Mouse (Mus musculus): ENCODE data around the gene Megf9. TPM values are rescaled to one million over a fixed set of nuclear protein-coding genes. Genes with fewer than 3 reads are reported as not detected.

Megf9 gene
- polyA plus RNA-seq, 1 experiment: 26.1 TPM

DNA sequence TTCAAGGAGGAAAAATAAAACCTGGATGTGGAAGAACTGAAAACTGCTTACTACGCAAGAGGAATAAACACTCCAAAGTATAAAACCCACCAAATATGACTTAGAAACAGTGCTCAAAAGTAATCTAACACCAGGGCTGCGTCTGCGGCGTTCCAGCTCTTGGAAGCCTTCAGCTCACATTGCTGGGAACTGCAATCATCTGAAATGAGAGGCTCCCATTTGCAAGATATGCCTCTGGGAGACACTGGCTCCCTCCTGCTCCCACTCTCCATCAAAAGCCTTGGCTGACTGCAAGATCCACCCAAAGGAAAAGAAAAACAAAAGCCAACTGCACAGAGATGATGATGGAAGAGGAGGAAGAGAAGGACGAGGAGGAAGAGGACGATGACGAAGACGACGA, 143.7 kb downstream of the Megf9 start:
- no peak for DNase-seq
- TF ChIP-seq CTCF (IDR thresholded peaks at IDR 0.05; ENCODE audit: insufficient read depth, low read length) (no peak), POLR2A (IDR thresholded peaks at IDR 0.05; ENCODE audit: borderline replicate concordance, extremely low read depth, low read depth, low read length) (no peak)
- no peak overlapping the region for H3K4me3 ChIP-seq (replicated peaks; ENCODE audit: extremely low read depth, low read depth, low read length)
- H3K4me1 ChIP-seq (ENCODE audit: control insufficient read depth, insufficient read depth, low read length): peaks cover 3% of the 10 kb centered on the region; the same call in 1 of the 2 replicates
- 66% methylated on average over 9 of the region's 9 CpGs for WGBS

DNA sequence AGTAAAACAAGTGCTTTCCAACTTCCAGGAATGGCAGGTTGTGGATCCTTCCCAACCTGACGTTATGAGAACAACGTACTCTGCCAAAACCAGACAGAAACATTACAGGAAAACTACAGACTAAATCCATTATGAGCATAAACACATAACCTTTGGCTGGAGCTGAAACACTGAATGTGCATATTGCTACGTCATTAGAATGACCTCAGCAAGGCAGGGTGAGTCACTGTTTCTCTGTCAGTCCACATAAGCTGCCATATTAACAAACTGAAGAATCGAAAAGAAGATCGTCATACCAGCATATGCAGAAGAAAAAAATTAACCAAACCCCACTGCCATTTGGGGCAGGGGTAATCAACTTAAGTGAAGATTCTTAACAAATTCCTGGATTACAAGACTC, 148.6 kb downstream of the Megf9 start:
- 85% methylated on average over 5 of the region's 5 CpGs for WGBS
- H3K4me1 ChIP-seq (ENCODE audit: control insufficient read depth, insufficient read depth, low read length): no peaks in the 10 kb centered on the region; the same call in 1 of the 2 replicates
- H3K4me3 ChIP-seq (replicated peaks; ENCODE audit: extremely low read depth, low read depth, low read length): no peak overlapping the region
- no peak for DNase-seq
- TF ChIP-seq CTCF (IDR thresholded peaks at IDR 0.05; ENCODE audit: insufficient read depth, low read length) (no peak), POLR2A (IDR thresholded peaks at IDR 0.05; ENCODE audit: borderline replicate concordance, extremely low read depth, low read depth, low read length) (no peak)

DNA sequence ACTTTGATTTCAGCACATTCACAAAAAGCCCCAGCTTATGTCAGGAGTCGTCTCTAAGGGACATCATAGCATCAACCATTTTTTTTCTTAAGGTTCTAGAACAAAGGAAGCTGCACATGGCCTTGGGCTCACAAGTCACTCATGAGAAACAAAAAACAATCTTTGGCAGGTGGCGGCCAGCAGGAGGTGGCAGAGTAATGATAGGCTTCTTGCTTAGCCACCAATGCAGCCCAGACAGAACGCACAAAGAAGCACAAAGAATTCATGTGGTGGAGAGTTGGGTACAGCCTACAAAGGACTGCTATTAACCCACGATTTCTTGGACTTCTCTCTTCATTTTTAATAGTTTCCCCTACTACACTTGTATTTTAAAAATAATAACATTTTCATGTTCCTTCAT, 157.4 kb downstream of the Megf9 start:
- TF ChIP-seq POLR2A (IDR thresholded peaks at IDR 0.05; ENCODE audit: borderline replicate concordance, extremely low read depth, low read depth, low read length): no peak
- no peak for TF ChIP-seq CTCF (IDR thresholded peaks at IDR 0.05; ENCODE audit: insufficient read depth, low read length)

More for the DNA sequence above, 157.4 kb downstream of the Megf9 start:
- no peak overlapping the region for H3K4me3 ChIP-seq (replicated peaks; ENCODE audit: extremely low read depth, low read depth, low read length)
- 81% methylated on average over 4 of the region's 4 CpGs for WGBS
- no peaks in the 10 kb centered on the region for H3K4me1 ChIP-seq (ENCODE audit: control insufficient read depth, insufficient read depth, low read length)
- DNase-seq: no peak

Other genes with a start within 250 kb of the Megf9 start
- gene Cdk5rap2, start 124.6 kb downstream of the Megf9 start, polyA plus RNA-seq (2012; rRNA removed): 3.0 and 3.3 TPM in 2 replicates

Data from lung, adult 2 months (tissue).